21 mouse cellular contexts compared by ENCODE assay signal in genomic region chr2:74373938-74374337, GRCm38 (mm10).
DNase-seq lines count a peak whose midpoint lies in the region; ATAC-seq lines count a peak whose summit lies in the region.
"Had no signal": no experiment of that assay in that cellular context is flagged by ENCODE, and none has a peak within 500 bp of the region (broad histone marks: within the 10 kb centered on the region; RNA-seq: fewer than 3 reads in every experiment).

No protein-coding gene starts in this region.

- DNase-seq in lung, postnatal 14 days = no peak
- peak; percentile 5 for DNase-seq in lung, postnatal 36 days
- no peak for DNase-seq in lung, postnatal 4 days
- DNase-seq: adrenal gland, adult 2 months; adrenal gland, postnatal 10 days; adrenal gland, postnatal 25 days; cerebellum, adult 11 months; cerebellum, adult 18-20 months; cerebellum, adult 8-10 months; cerebellum, adult 9-11 months; cerebellum, postnatal 14 days; cerebellum, postnatal 36 days; embryo, embryonic 11 days had no signal

- WGBS in lung, embryonic 16.5 days = 61% methylated on average over 1 of the region's 1 CpGs

- no peak overlapping the region for H3K27ac ChIP-seq in lung, embryonic 16.5 days (ENCODE audit: low read length)
- H3K27ac ChIP-seq: embryonic facial prominence, embryonic 13.5 days; embryonic facial prominence, embryonic 15.5 days; forebrain, embryonic 10.5 days; forebrain, embryonic 12.5 days had no signal

- H3K4me1 ChIP-seq in lung, embryonic 16.5 days (replicated peaks; ENCODE audit: control insufficient read depth, insufficient read depth, low read length) = peaks cover 5% of the 10 kb centered on the region
- H3K4me1 ChIP-seq: embryonic facial prominence, embryonic 13.5 days; embryonic facial prominence, embryonic 15.5 days; forebrain, embryonic 10.5 days; forebrain, embryonic 12.5 days had no signal

- no peaks in the 10 kb centered on the region for H3K36me3 ChIP-seq in lung, embryonic 16.5 days (ENCODE audit: control insufficient read depth, insufficient read depth, low read length)
- H3K36me3 ChIP-seq: embryonic facial prominence, embryonic 13.5 days; embryonic facial prominence, embryonic 15.5 days; forebrain, embryonic 10.5 days; forebrain, embryonic 12.5 days had no signal

- no peak overlapping the region for H3K4me2 ChIP-seq in lung, embryonic 16.5 days (ENCODE audit: low read depth, low read length)
- H3K4me2 ChIP-seq: embryonic facial prominence, embryonic 13.5 days; embryonic facial prominence, embryonic 15.5 days; forebrain, embryonic 12.5 days had no signal

- no peak overlapping the region for H3K9ac ChIP-seq in lung, embryonic 16.5 days (ENCODE audit: low read length)
- H3K9ac ChIP-seq: embryonic facial prominence, embryonic 13.5 days; embryonic facial prominence, embryonic 15.5 days; forebrain, embryonic 12.5 days had no signal

- no peaks in the 10 kb centered on the region for H3K27me3 ChIP-seq in lung, embryonic 16.5 days (ENCODE audit: control insufficient read depth, insufficient read depth, low read depth, low read length)
- H3K27me3 ChIP-seq: embryonic facial prominence, embryonic 13.5 days; embryonic facial prominence, embryonic 15.5 days; forebrain, embryonic 12.5 days had no signal

- peak; percentile 60; the same call in 1 of the 2 replicates for ATAC-seq in lung, embryonic 16.5 days (ENCODE audit: low read depth)
- ATAC-seq: forebrain, embryonic 14.5 days; forebrain, embryonic 16.5 days had no signal

- H3K4me3 ChIP-seq in lung, embryonic 16.5 days (ENCODE audit: low read length) = no peak overlapping the region
- H3K4me3 ChIP-seq: embryonic facial prominence, embryonic 13.5 days; embryonic facial prominence, embryonic 15.5 days; erythroblast, embryonic 14.5 days; forebrain, embryonic 10.5 days; forebrain, embryonic 12.5 days had no signal

- H3K9me3 ChIP-seq in lung, embryonic 16.5 days (ENCODE audit: control insufficient read depth, low read length) = peaks cover 2% of the 10 kb centered on the region; the same call in 1 of the 2 replicates
- H3K9me3 ChIP-seq: embryonic facial prominence, embryonic 13.5 days; embryonic facial prominence, embryonic 15.5 days; forebrain, embryonic 10.5 days; forebrain, embryonic 12.5 days had no signal
